Mouse (Mus musculus) embryonic facial prominence, embryonic 14.5 days (tissue): ENCODE results near the gene Diaph3. TPM values are rescaled to one million over a fixed set of nuclear protein-coding genes. Genes with fewer than 3 reads are reported as not detected.

Experiments
- ATAC-seq: fragments of 200-750 bp; cut with Nextera tagmentation; 2 replicates; pipeline ENCODE4 v1.8.0; 2017; ENCODE audit warnings: low read depth, moderate number of reproducible peaks, moderate TSS enrichment
- DNase-seq: peaks from one replicate; pipeline ENCODE4 v3.0.0-alpha.2; 2015; ENCODE audit warnings: low spot score
- H3K27ac ChIP-seq: fragments of 300-500 bp; sonication (generic); replicated peaks from 2 replicates; pipeline ENCODE4 v1.5.1; 2014; ENCODE audit warnings: low read depth, mild to moderate bottlenecking, low read length, moderate library complexity
- H3K27me3 ChIP-seq: fragments of 300-500 bp; sonication (generic); replicated peaks from 2 replicates; pipeline ENCODE4 v1.6.1; 2014; ENCODE audit warnings: low read length; ENCODE audit not compliant: control insufficient read depth, insufficient read depth
- H3K36me3 ChIP-seq: fragments of 300-500 bp; sonication (generic); 2 replicates; pipeline ENCODE4 v1.6.1; 2014; ENCODE audit warnings: low read length, mixed read lengths; ENCODE audit not compliant: control insufficient read depth, insufficient read depth
- H3K4me1 ChIP-seq: fragments of 300-500 bp; sonication (generic); 2 replicates; pipeline ENCODE4 v1.6.1; 2014; ENCODE audit warnings: antibody characterized with exemption, low read length; ENCODE audit not compliant: control insufficient read depth, insufficient read depth
- H3K4me2 ChIP-seq: fragments of 300-500 bp; sonication (generic); 2 replicates; pipeline ENCODE4 v1.6.1; 2014; ENCODE audit warnings: low read depth, mild to moderate bottlenecking, low read length, moderate library complexity, mixed read lengths
- H3K4me3 ChIP-seq: fragments of 300-500 bp; sonication (generic); 2 replicates; pipeline ENCODE4 v1.5.1; 2014; ENCODE audit warnings: low read depth, mild to moderate bottlenecking, low read length
- H3K9ac ChIP-seq: fragments of 300-500 bp; sonication (generic); 2 replicates; pipeline ENCODE4 v1.6.1; 2014; ENCODE audit warnings: low read depth, mild to moderate bottlenecking, low read length, moderate library complexity, mixed read lengths
- H3K9me3 ChIP-seq: fragments of 300-500 bp; sonication (generic); 2 replicates; pipeline ENCODE4 v1.6.1; 2016; ENCODE audit warnings: low read length; ENCODE audit not compliant: control insufficient read depth
- WGBS: fragments of 180-500 bp; shearing (Covaris S2); extraction: QIAGEN DNeasy Blood & Tissue Kit; methylation state at CpG from one replicate; pipeline ENCODE4 v1.1.7; 2014; 5-methylcytosine and 5-hydroxymethylcytosine counted together
- polyA plus RNA-seq: library from polyadenylated mRNA; unstranded; fragments of >200 nt; fragmentation: Nextera tagmentation; extraction: Ambion mirVana; gene quantifications from 2 replicates; pipeline ENCODE4 v1.2.1, GENCODE M21; 2014

Diaph3 gene
- polyA plus RNA-seq, 1 experiment from 2014 or later, result 9.5 TPM

DNA sequence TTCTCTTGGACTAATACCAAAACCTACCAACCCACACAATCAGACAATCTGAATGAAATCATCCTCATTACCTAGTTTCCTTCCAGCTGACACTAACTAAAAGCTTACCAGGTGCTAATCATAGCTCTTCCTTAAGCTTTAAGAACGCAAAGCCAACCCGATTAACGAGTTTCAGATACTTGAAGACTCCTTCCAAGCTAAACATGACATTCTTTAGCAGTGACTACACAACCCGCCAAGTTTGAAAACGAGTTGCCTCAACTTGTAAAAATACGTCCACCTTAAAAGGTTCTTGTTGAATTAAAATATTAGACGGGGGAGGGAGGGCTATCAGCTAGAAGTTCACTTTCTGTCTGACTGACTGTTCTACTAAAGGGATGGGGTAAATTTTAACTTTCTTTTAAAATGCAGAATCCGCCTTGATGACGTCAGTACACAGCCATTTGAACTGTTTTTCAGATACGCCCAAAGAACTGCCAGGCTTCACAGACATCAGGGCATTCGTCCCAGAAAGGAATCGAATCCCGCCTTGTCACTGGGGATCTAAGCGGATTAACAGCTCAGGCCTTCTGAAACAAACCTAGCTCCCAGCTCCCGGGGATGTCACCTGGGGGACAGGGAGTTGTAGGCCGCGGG, 590 bp downstream of the Diaph3 start:
- H3K4me1 ChIP-seq, result no peaks in the 10 kb centered on the region; the same call in 1 of the 2 replicates
- ATAC-seq (no peak; the same call in 1 of the 2 replicates), DNase-seq (peak; percentile 87)
- H3K27me3 ChIP-seq, result no peaks in the 10 kb centered on the region
- H3K36me3 ChIP-seq, result no peaks in the 10 kb centered on the region
- peak overlapping the region; percentile 75 for H3K27ac ChIP-seq
- no peaks in the 10 kb centered on the region for H3K9me3 ChIP-seq
- H3K4me2 ChIP-seq, result peak overlapping the region; percentile 85
- peak overlapping the region; percentile 69 for H3K9ac ChIP-seq
- peak overlapping the region; percentile 75 for H3K4me3 ChIP-seq
- 2% methylated on average over 16 of the region's 17 CpGs for WGBS

DNA sequence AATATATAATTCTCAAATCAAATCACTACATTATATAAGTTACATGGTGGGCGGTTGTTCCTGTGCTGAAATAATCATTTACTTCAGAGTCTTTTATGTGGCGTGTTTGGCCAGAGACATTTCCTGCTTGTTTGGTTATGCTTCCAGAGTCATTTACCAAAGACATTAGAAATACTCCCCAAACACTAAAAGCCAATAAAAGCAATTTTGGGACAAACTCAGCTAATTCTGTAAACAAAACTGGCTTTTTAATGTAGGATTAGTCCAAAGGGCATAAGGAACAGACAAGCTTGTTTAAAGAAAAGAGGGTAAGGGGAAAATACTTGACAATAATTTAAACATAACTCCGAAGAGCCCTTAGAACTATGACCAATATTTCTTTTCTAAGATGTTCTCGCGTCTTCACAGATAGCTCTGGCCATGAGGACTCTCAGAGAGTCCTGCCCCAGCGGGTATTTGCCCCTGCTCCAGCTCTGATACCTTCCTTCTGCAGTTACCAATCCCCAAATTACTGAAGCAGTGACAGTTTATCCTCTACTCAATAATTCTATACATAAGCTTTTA, 14.9 kb downstream of the Diaph3 start:
- 84% methylated on average over 6 of the region's 6 CpGs for WGBS
- Histone ChIP-seq H3K4me1 (no peaks in the 10 kb centered on the region), H3K27me3 (no peaks in the 10 kb centered on the region), H3K9me3 (no peaks in the 10 kb centered on the region), H3K4me3 (no peak overlapping the region), H3K36me3 (no peaks in the 10 kb centered on the region), H3K4me2 (no peak overlapping the region), H3K9ac (no peak overlapping the region), H3K27ac (no peak overlapping the region)
- ATAC-seq (no peak), DNase-seq (no peak)

- Histone ChIP-seq H3K36me3 (no peaks in the 10 kb centered on the region), H3K9me3 (no peaks in the 10 kb centered on the region), H3K4me2 (no peak overlapping the region), H3K4me3 (no peak overlapping the region), H3K9ac (no peak overlapping the region), H3K27me3 (no peaks in the 10 kb centered on the region), H3K4me1 (no peaks in the 10 kb centered on the region), H3K27ac (no peak overlapping the region)
- DNase-seq (no peak), ATAC-seq (no peak)
- 81% methylated on average over 5 of the region's 5 CpGs for WGBS
Measured at GRCm38 (mm10) chr14:87125492-87125891, 15.5 kb downstream of the Diaph3 start.

DNA sequence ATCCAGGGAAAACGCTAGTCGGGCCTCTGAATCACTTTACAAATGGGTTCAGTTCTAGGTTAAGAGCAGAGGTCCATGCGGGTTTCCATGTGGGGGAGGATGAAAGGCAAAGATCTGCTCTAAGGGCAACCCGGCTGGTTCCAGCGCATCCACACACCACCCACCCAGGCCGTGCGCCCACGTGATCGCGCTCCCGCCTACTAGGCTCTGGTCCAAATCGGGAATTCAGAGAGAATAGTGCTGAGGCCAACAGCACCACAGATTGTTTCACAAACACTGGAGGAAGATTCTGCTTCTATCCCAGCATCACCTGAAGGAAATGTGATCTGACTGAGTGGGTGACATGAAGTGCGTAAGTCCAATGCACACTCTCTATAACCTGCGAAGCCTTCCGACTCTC, 17.9 kb downstream of the Diaph3 start:
- ATAC-seq, result no peak
- no peak overlapping the region for H3K27ac ChIP-seq
- no peaks in the 10 kb centered on the region for H3K27me3 ChIP-seq
- DNase-seq, result no peak
- WGBS, result 88% methylated on average over 15 of the region's 15 CpGs
- no peak overlapping the region for H3K9ac ChIP-seq
- H3K36me3 ChIP-seq, result no peaks in the 10 kb centered on the region
- H3K4me3 ChIP-seq, result no peak overlapping the region
- no peaks in the 10 kb centered on the region for H3K4me1 ChIP-seq
- no peaks in the 10 kb centered on the region for H3K9me3 ChIP-seq
- no peak overlapping the region for H3K4me2 ChIP-seq

- H3K27me3 ChIP-seq, result no peaks in the 10 kb centered on the region
- ATAC-seq (no peak), DNase-seq (peak; percentile 31)
- whole genome bisulfite sequencing, result 25% methylated on average over 6 of the region's 6 CpGs
- no peaks in the 10 kb centered on the region for H3K36me3 ChIP-seq
- H3K4me3 ChIP-seq, result no peak overlapping the region
- no peaks in the 10 kb centered on the region for H3K9me3 ChIP-seq
- no peak overlapping the region for H3K9ac ChIP-seq
- H3K27ac ChIP-seq, result no peak overlapping the region
- no peak overlapping the region for H3K4me2 ChIP-seq
- H3K4me1 ChIP-seq, result no peaks in the 10 kb centered on the region
Measured at GRCm38 (mm10) chr14:87121868-87122267, 19.2 kb downstream of the Diaph3 start.

GRCm38 (mm10) chr14:87110634-87111033, 30.4 kb downstream of the Diaph3 start:
- no peak overlapping the region for H3K4me2 ChIP-seq
- no peaks in the 10 kb centered on the region; the same call in 1 of the 2 replicates for H3K4me1 ChIP-seq
- no peaks in the 10 kb centered on the region for H3K36me3 ChIP-seq
- no peak overlapping the region for H3K9ac ChIP-seq
- no peak for DNase-seq
- H3K27ac ChIP-seq, result no peak overlapping the region
- no peaks in the 10 kb centered on the region for H3K27me3 ChIP-seq
- 5% methylated on average over 2 of the region's 2 CpGs for WGBS
- no peak for ATAC-seq
- no peak overlapping the region for H3K4me3 ChIP-seq
- no peaks in the 10 kb centered on the region for H3K9me3 ChIP-seq

GRCm38 (mm10) chr14:87099380-87100088, 41.5 kb downstream of the Diaph3 start:
- WGBS, result 96% methylated on average over 1 of the region's 1 CpGs
- H3K4me1 ChIP-seq, result no peaks in the 10 kb centered on the region
- H3K27me3 ChIP-seq, result no peaks in the 10 kb centered on the region
- H3K9ac ChIP-seq, result no peak overlapping the region
- ATAC-seq, result no peak
- H3K4me3 ChIP-seq, result no peak overlapping the region
- no peaks in the 10 kb centered on the region for H3K9me3 ChIP-seq
- no peak overlapping the region for H3K27ac ChIP-seq
- no peak for DNase-seq
- H3K4me2 ChIP-seq, result no peak overlapping the region
- H3K36me3 ChIP-seq, result no peaks in the 10 kb centered on the region

DNA sequence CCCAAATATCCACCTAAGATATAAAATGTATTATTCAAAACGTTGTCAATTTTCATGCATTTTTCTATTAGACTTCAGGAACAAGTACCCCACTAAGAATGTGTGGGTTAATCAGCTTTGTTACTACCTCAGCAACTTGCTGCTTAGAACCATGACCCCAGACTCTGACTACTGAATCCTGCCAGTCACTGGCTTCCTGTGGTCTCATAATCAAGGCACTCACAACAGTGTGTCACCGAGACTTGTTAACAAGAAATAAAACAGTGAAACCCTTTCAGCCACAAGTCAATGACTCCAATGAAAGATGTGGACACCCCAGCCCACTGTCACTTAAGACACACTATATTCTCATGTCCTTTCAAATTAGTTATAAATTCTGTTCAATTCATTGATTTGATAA, 42.9 kb downstream of the Diaph3 start:
- no peak for ATAC-seq
- Histone ChIP-seq H3K4me3 (no peak overlapping the region), H3K9me3 (no peaks in the 10 kb centered on the region), H3K27ac (no peak overlapping the region), H3K36me3 (no peaks in the 10 kb centered on the region), H3K9ac (no peak overlapping the region), H3K27me3 (no peaks in the 10 kb centered on the region), H3K4me1 (no peaks in the 10 kb centered on the region), H3K4me2 (no peak overlapping the region)
- 80% methylated on average over 2 of the region's 2 CpGs for WGBS
- DNase-seq, result no peak
